Mouse (Mus musculus) midbrain, embryonic 14.5 days (tissue): ENCODE data around the gene Noct. TPM values are rescaled to one million over a fixed set of nuclear protein-coding genes. Genes with fewer than 3 reads are reported as not detected.
A peak's percentile ranks its signal among the peaks of the same experiment; 100 is the strongest.

ENCODE experiments used
- ATAC-seq: fragments of 200-750 bp; cut with Nextera tagmentation; 2 replicates; pipeline ENCODE4 v1.8.0; 2017; ENCODE audit warnings: moderate number of reproducible peaks, moderate library complexity; ENCODE audit not compliant: low FRiP score, low TSS enrichment
- DNase-seq: peaks from one replicate; pipeline ENCODE4 v3.0.0-alpha.2; 2015
- H3K27ac ChIP-seq: fragments of 300-500 bp; sonication (generic); replicated peaks from 2 replicates; pipeline ENCODE4 v1.5.1; 2014; ENCODE audit warnings: mild to moderate bottlenecking, low read depth, low read length, moderate library complexity
- H3K27me3 ChIP-seq: fragments of 300-500 bp; sonication (generic); 2 replicates; pipeline ENCODE4 v1.6.1; 2014; ENCODE audit warnings: low read length, control low read depth, mixed read lengths; ENCODE audit not compliant: control insufficient read depth, insufficient read depth
- H3K36me3 ChIP-seq: fragments of 300-500 bp; sonication (generic); 2 replicates; pipeline ENCODE4 v1.6.1; 2014; ENCODE audit warnings: low read length, control low read depth; ENCODE audit not compliant: control insufficient read depth, insufficient read depth
- H3K4me1 ChIP-seq: fragments of 300-500 bp; sonication (generic); 2 replicates; pipeline ENCODE4 v1.6.1; 2014; ENCODE audit warnings: mild to moderate bottlenecking, antibody characterized with exemption, low read length, control low read depth; ENCODE audit not compliant: control insufficient read depth, insufficient read depth
- H3K4me2 ChIP-seq: fragments of 300-500 bp; sonication (generic); 2 replicates; pipeline ENCODE4 v1.6.1; 2014; ENCODE audit warnings: mild to moderate bottlenecking, low read length, moderate library complexity
- H3K4me3 ChIP-seq: fragments of 300-500 bp; sonication (generic); replicated peaks from 2 replicates; pipeline ENCODE4 v1.5.1; 2014; ENCODE audit warnings: low read depth, low read length
- H3K9ac ChIP-seq: fragments of 300-500 bp; sonication (generic); replicated peaks from 2 replicates; pipeline ENCODE4 v1.6.1; 2014; ENCODE audit warnings: mild to moderate bottlenecking, low read length, moderate library complexity
- H3K9me3 ChIP-seq: fragments of 300-500 bp; sonication (generic); 2 replicates; pipeline ENCODE4 v1.6.1; 2016; ENCODE audit warnings: low read length, control low read depth, mixed read lengths; ENCODE audit not compliant: control insufficient read depth
- WGBS: fragments of 180-500 bp; shearing (Covaris S2); extraction: QIAGEN DNeasy Blood & Tissue Kit; methylation state at CpG from one replicate; pipeline ENCODE4 v1.1.7; 2014; 5-methylcytosine and 5-hydroxymethylcytosine counted together
- polyA plus RNA-seq: library from polyadenylated mRNA; unstranded; fragments of >200 nt; fragmentation: Nextera tagmentation; extraction: Ambion mirVana; gene quantifications from 2 replicates; pipeline ENCODE4 v1.2.1, GENCODE M21; 2014

Noct gene
- polyA plus RNA-seq, 1 experiment from 2014 or later: 31.7 TPM

DNA sequence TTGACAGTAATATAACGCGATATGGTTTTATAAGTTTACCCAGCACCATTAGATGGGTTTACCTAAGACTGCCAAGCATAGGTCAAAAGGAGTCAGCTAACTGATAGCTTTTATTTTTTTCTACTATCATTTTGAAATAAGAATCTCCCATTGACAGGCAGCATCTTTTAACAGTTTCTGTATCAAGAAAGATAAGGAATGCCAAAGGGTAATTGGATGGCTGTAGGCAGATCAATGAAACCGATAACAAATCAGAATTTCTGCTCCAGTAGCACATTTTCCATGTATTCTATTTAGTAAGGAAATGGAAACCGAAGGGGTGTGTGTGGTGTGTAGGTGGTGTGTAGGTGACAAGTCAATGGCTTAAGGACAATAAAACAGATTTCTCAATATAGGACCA is 54.2 kb downstream of the Noct start:
- H3K27ac ChIP-seq: no peak overlapping the region
- WGBS: 79% methylated on average over 4 of the region's 4 CpGs
- no peaks in the 10 kb centered on the region for H3K27me3 ChIP-seq
- H3K4me1 ChIP-seq: peaks cover 17% of the 10 kb centered on the region
- no peak overlapping the region for H3K4me2 ChIP-seq
- H3K4me3 ChIP-seq: no peak overlapping the region
- no peak for DNase-seq
- ATAC-seq: no peak
- H3K36me3 ChIP-seq: no peaks in the 10 kb centered on the region
- no peaks in the 10 kb centered on the region for H3K9me3 ChIP-seq
- H3K9ac ChIP-seq: no peak overlapping the region; the same call in 1 of the 2 replicates

DNA sequence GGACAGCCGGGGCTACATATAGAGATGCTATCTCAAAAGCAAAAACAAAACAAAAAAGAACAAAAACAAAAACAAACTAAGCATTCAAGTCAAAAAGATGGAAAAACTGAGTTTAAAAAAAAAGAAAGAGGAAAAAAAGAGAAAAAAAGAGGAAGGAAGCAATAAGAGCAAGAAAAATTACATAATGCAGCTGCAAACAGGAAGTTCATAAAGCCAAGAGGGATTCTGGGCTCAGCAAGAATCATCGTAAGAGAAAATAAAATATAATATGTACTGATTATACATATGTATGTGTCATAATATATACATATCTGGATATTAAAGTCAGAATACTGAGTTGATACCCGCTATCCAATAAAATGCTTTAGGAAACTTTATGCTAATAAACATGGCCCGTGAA is 57.5 kb downstream of the Noct start:
- Histone ChIP-seq H3K27me3 (no peaks in the 10 kb centered on the region), H3K9me3 (no peaks in the 10 kb centered on the region), H3K9ac (no peak overlapping the region), H3K4me2 (no peak overlapping the region), H3K27ac (no peak overlapping the region), H3K4me3 (no peak overlapping the region), H3K36me3 (no peaks in the 10 kb centered on the region), H3K4me1 (peaks cover 7% of the 10 kb centered on the region)
- DNase-seq: no peak
- 95% methylated on average over 4 of the region's 4 CpGs for WGBS
- ATAC-seq: no peak

DNA sequence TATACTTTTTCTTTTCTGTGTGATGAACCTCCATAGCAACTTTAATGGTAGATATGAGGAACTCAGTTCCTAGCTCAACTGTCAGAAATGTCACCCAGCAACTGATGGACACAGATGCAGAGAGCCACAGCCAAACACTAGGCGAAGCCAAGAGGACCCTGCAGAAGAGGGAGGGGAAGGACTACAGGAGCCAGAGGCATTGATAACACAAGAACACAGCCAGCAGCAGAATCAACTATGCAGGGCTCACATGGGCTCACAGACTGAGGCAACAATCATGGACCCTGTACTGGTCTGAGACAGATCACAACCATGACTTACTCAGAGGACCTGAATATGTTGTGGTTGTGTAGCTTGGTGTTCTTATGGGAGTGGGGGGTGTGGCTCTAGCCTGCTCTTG is 60.1 kb downstream of the Noct start:
- Histone ChIP-seq H3K4me1 (no peaks in the 10 kb centered on the region), H3K4me3 (no peak overlapping the region), H3K4me2 (no peak overlapping the region), H3K36me3 (no peaks in the 10 kb centered on the region), H3K27ac (no peak overlapping the region), H3K9ac (no peak overlapping the region), H3K27me3 (no peaks in the 10 kb centered on the region), H3K9me3 (no peaks in the 10 kb centered on the region)
- no peak for DNase-seq
- WGBS: 69% methylated on average over 1 of the region's 1 CpGs
- no peak for ATAC-seq

DNA sequence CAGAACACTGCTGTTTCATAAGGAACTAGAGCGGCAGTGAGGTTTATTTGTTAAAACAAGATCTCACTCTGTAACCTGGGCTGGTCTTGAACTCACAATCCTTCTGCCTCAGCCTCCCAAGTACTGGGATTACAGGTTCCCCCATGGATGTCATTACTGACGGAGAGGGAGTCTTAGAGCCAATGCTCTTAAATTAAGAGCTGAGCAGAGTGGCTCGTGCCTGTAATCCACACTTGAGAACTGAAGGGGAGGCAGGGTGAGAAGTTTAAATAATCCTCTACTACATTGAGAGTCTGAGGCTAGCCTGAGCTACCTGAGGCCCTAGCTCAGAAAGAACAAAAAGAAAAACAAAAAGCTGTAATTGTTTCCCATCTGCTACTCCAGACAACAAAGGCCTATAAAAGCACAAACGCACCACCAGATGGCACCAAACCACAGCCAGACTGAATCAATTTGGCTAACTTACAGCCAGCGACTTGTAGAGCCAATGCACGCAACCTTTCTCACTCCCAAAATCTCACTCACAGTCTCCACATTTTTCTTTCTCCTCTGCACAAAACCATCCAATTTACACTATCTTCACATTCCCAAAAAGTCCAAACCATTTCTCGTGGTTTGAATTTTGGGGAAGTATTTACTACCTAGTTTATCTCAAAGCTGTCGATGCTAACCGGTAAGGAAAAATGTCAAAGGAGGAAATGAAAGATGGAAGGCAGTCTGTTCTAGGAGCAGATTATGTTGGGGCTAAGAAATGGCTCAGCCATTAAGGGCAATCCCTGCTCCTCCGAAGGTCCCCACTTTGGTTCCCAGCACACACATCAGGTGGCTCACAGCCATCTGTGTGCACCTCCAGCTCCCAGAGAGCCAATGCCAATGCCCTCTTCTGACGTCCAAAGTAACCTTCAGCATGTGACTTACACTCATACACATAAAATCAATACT is 64.9 kb downstream of the Noct start:
- DNase-seq: peak; percentile 93
- peak overlapping the region; percentile 50; the same call in 1 of the 2 replicates for H3K27ac ChIP-seq
- WGBS: 55% methylated on average over 11 of the region's 11 CpGs

DNA sequence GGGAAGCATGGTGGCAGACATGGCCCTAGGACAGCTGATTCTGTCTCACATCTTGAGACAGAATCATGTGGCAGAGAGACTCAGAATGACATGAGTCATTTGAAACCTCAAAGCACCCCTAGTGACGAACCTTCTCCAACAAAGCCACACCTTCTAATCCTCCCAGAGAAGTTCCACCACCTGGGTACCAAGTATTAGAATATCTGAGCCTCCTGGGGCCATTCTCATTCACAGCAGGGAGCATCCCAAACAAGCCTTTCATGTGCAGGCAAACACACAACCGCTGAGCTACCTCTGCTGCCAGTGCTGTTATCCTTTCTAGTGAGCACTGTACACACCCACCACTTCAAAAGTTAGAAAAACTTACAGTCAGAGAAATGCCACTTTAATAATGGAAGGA is 70.0 kb downstream of the Noct start:
- Histone ChIP-seq H3K4me2 (no peak overlapping the region), H3K9ac (no peak overlapping the region), H3K4me1 (no peaks in the 10 kb centered on the region), H3K4me3 (no peak overlapping the region), H3K36me3 (0 out of 2 replicates have a peak, but pooled peaks cover 3% of the 10 kb centered on the region), H3K27ac (no peak overlapping the region), H3K9me3 (no peaks in the 10 kb centered on the region), H3K27me3 (no peaks in the 10 kb centered on the region)
- DNase-seq: no peak
- 34% methylated on average over 2 of the region's 2 CpGs for WGBS
- no peak for ATAC-seq

More for the DNA sequence above, 64.9 kb downstream of the Noct start:
- Histone ChIP-seq H3K4me2 (no peak overlapping the region), H3K36me3 (0 out of 2 replicates have a peak, but pooled peaks cover 3% of the 10 kb centered on the region), H3K9ac (no peak overlapping the region), H3K4me3 (no peak overlapping the region), H3K27me3 (no peaks in the 10 kb centered on the region), H3K4me1 (no peaks in the 10 kb centered on the region), H3K9me3 (no peaks in the 10 kb centered on the region)
- peak; percentile 64; the same call in 1 of the 2 replicates for ATAC-seq

DNA sequence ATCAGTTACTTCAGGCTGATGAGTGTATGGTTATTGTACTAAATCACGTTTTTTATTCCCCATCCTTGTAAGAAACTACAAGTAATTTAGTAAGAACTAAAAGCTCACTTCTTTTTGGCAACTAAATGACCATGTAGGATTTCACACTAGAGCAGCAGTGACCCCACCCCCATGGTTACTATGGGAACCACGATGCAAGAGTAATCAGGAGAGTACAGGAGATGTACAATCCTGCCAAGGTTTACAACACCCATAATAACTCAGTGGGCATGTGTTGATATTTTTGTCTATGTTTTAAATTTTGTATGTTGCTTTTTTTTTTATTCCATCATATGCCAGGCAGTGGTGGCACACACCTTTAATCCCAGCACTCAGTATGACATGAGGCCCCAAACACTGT is 71.0 kb downstream of the Noct start:
- Histone ChIP-seq H3K9ac (no peak overlapping the region), H3K27ac (no peak overlapping the region), H3K27me3 (no peaks in the 10 kb centered on the region), H3K4me2 (no peak overlapping the region), H3K4me1 (no peaks in the 10 kb centered on the region), H3K36me3 (0 out of 2 replicates have a peak, but pooled peaks cover 3% of the 10 kb centered on the region), H3K9me3 (no peaks in the 10 kb centered on the region), H3K4me3 (no peak overlapping the region)
- DNase-seq (peak; percentile 31), ATAC-seq (no peak)
- 70% methylated on average over 2 of the region's 2 CpGs for WGBS

DNA sequence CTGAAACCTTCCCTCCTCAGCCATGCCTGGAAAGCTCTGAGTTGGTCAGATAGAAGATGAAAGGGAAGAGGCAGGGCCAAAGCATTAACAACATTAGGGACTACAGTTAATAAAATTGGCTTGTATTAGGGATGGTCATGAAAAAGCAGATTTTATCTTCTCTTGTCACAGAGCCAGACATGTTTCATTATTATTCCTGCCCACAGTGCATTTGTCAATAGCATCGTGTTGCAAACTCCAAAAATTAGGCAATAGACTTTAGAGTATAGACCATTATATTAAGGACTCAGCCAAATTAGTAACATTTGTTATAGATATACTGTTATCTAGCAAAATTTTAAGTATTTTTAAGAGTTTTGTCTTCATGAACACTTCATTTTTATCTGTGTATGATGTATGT is 72.5 kb downstream of the Noct start:
- DNase-seq: no peak
- ATAC-seq: no peak
- H3K27me3 ChIP-seq: no peaks in the 10 kb centered on the region
- no peak overlapping the region for H3K27ac ChIP-seq
- no peak overlapping the region for H3K4me2 ChIP-seq
- WGBS: 80% methylated on average over 1 of the region's 1 CpGs
- no peak overlapping the region for H3K9ac ChIP-seq
- 0 out of 2 replicates have a peak, but pooled peaks cover 3% of the 10 kb centered on the region for H3K36me3 ChIP-seq
- H3K4me3 ChIP-seq: no peak overlapping the region
- H3K9me3 ChIP-seq: no peaks in the 10 kb centered on the region
- no peaks in the 10 kb centered on the region for H3K4me1 ChIP-seq
